Comparison of ENCODE assay signal across 29 mouse cellular contexts in genomic region chr14:39445501-39445900, GRCm38 (mm10). TPM values are rescaled to one million over a fixed set of nuclear protein-coding genes. Genes with fewer than 3 reads are reported as not detected.
"Had no signal": no experiment of that assay in that cellular context is flagged by ENCODE, and none has a peak within 500 bp of the region (broad histone marks: within the 10 kb centered on the region; RNA-seq: fewer than 3 reads in every experiment).

No protein-coding gene starts in this region.

- H3K9ac ChIP-seq: heart, embryonic 13.5 days; heart, embryonic 15.5 days; hindbrain, embryonic 13.5 days; hindbrain, embryonic 15.5 days; limb, embryonic 13.5 days; limb, embryonic 15.5 days; liver, embryonic 12.5 days; liver, embryonic 14.5 days had no signal

- ATAC-seq: hindbrain, postnatal 0 days; intestine, embryonic 16.5 days; liver, embryonic 12.5 days had no signal

- H3K9me3 ChIP-seq: heart, embryonic 13.5 days; heart, embryonic 15.5 days; hindbrain, embryonic 13.5 days; hindbrain, embryonic 15.5 days; limb, embryonic 13.5 days; limb, embryonic 15.5 days; liver, embryonic 12.5 days had no signal

- H3K27ac ChIP-seq: heart, adult 2 months; heart, embryonic 13.5 days; heart, embryonic 15.5 days; hindbrain, embryonic 13.5 days; hindbrain, embryonic 15.5 days; hindbrain, postnatal 0 days; kidney, postnatal 0 days; limb, embryonic 13.5 days; limb, embryonic 15.5 days; liver, embryonic 12.5 days; liver, embryonic 14.5 days had no signal

- DNase-seq: gastrocnemius, postnatal 14 days; gastrocnemius, postnatal 36 days; heart, adult 11 months; heart, adult 2 months; heart, postnatal 14 days; heart, postnatal 36 days; kidney, adult 11 months; kidney, postnatal 14 days; kidney, postnatal 36 days; layer of hippocampus, adult 9-11 months; layer of hippocampus, postnatal 36 days; left cerebral cortex, postnatal 4 days had no signal

- H3K4me3 ChIP-seq: heart, adult 2 months; heart, embryonic 13.5 days; heart, embryonic 15.5 days; hindbrain, embryonic 13.5 days; hindbrain, embryonic 15.5 days; limb, embryonic 13.5 days; limb, embryonic 15.5 days; liver, embryonic 12.5 days had no signal

- H3K4me1 ChIP-seq: heart, embryonic 13.5 days; heart, embryonic 15.5 days; hindbrain, embryonic 13.5 days; hindbrain, embryonic 15.5 days; limb, embryonic 13.5 days; limb, embryonic 15.5 days; liver, embryonic 12.5 days had no signal

- H3K36me3 ChIP-seq: heart, embryonic 13.5 days; heart, embryonic 15.5 days; hindbrain, embryonic 13.5 days; hindbrain, embryonic 15.5 days; limb, embryonic 13.5 days; limb, embryonic 15.5 days; liver, embryonic 12.5 days had no signal

- H3K4me2 ChIP-seq: heart, embryonic 11.5 days; heart, embryonic 13.5 days; heart, embryonic 15.5 days; hindbrain, embryonic 13.5 days; hindbrain, embryonic 15.5 days; limb, embryonic 13.5 days; limb, embryonic 15.5 days; liver, embryonic 12.5 days had no signal

- H3K27me3 ChIP-seq: heart, embryonic 13.5 days; heart, embryonic 15.5 days; hindbrain, embryonic 13.5 days; hindbrain, embryonic 15.5 days; limb, embryonic 13.5 days; limb, embryonic 15.5 days; liver, embryonic 12.5 days had no signal

RNA-seq across cellular contexts. Expression of gene Nrg3, which starts 27.4 kb away (rescaled TPM):
- polyA plus RNA-seq: gonadal fat pad, adult 2 months; heart, embryonic 15.5 days; heart, postnatal 0 days; limb, embryonic 11.5 days; liver, adult 2 months; liver, embryonic 12.5 days; liver, embryonic 14.5 days; liver, embryonic 16.5 days had no signal
